In the genomic region with DNA sequence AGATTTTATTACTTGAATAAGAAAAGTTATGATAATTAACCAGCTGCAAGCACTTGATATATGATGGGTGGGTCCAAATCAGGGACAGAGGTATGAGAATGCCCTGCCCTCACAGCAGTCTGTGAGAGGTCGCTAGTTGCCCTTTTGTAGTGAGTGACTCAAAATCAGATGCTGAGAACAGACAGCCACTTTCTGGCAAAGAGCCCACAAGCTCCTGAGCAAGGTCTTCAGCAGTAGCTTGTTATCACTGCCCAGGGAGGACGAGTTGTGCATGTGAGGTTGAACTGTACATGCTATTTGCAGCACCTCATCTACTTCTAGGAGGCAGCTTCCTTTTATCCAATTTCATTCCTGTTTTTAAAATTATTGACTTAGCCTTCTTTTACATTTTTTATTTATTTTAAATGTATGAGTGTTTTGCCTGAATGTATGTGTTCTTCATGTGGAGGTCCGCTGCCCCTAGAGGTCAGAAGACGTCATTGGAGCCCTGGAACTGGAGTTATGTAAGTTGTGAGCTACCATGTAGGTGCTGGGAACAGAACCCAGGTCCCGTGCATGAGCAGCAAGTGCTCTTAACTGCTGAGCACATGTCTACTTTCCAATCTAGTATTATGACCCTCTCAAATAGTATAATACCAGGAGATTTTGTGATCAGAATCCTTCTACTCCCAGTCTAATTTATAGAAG, we compare ENCODE assay signal across 17 mouse cellular contexts.
DNase-seq lines count a peak whose midpoint lies in the region; ATAC-seq and TF ChIP-seq lines count a peak whose summit lies in the region.
"Had no signal": no experiment of that assay in that cellular context is flagged by ENCODE, and none has a peak within 500 bp of the region (broad histone marks: within the 10 kb centered on the region; RNA-seq: fewer than 3 reads in every experiment).

No protein-coding gene starts in this region.

- no peak for TF ChIP-seq EP300 in ES-Bruce4 (IDR thresholded peaks at IDR 0.05; ENCODE audit: insufficient read depth, low read depth, low read length)

- WGBS in hindbrain, postnatal 0 days: 79% methylated on average over 5 of the region's 5 CpGs
- WGBS in hindbrain, embryonic 10.5 days: 84% methylated on average over 5 of the region's 5 CpGs
- WGBS in kidney, embryonic 15.5 days: 82% methylated on average over 5 of the region's 5 CpGs

- no peak for TF ChIP-seq POLR2A in ES-Bruce4 (IDR thresholded peaks at IDR 0.05; ENCODE audit: insufficient read depth, low read length)

- ATAC-seq in hindbrain, postnatal 0 days: no peak
- ATAC-seq in kidney, embryonic 15.5 days (replicated peaks; ENCODE audit: low FRiP score): no peak
- ATAC-seq: liver, postnatal 0 days had no signal

- no peaks in the 10 kb centered on the region for H3K36me3 ChIP-seq in hindbrain, postnatal 0 days (ENCODE audit: insufficient read depth, low read length)
- H3K36me3 ChIP-seq in hindbrain, embryonic 10.5 days: no peaks in the 10 kb centered on the region
- H3K36me3 ChIP-seq in ES-Bruce4 (ENCODE audit: control insufficient read depth, insufficient read depth, low read length, poor library complexity, severe bottlenecking): no peaks in the 10 kb centered on the region
- H3K36me3 ChIP-seq in kidney, embryonic 15.5 days: no peaks in the 10 kb centered on the region
- H3K36me3 ChIP-seq: forebrain, embryonic 12.5 days; heart, embryonic 12.5 days; limb, embryonic 12.5 days had no signal

- H3K9me3 ChIP-seq in hindbrain, postnatal 0 days (ENCODE audit: low read length): no peaks in the 10 kb centered on the region
- no peaks in the 10 kb centered on the region for H3K9me3 ChIP-seq in hindbrain, embryonic 10.5 days
- H3K9me3 ChIP-seq in ES-Bruce4 (replicated peaks; ENCODE audit: control insufficient read depth, insufficient read depth, low read length, poor library complexity, severe bottlenecking): no peaks in the 10 kb centered on the region
- no peaks in the 10 kb centered on the region for H3K9me3 ChIP-seq in kidney, embryonic 15.5 days (replicated peaks)
- H3K9me3 ChIP-seq: forebrain, embryonic 12.5 days had no signal

- H3K27me3 ChIP-seq in hindbrain, postnatal 0 days (ENCODE audit: insufficient read depth, low read length): no peaks in the 10 kb centered on the region
- H3K27me3 ChIP-seq in hindbrain, embryonic 10.5 days (ENCODE audit: insufficient read depth, poor library complexity, severe bottlenecking): no peaks in the 10 kb centered on the region
- no peaks in the 10 kb centered on the region for H3K27me3 ChIP-seq in ES-Bruce4 (ENCODE audit: control insufficient read depth, insufficient read depth, low read length, poor library complexity, severe bottlenecking)
- H3K27me3 ChIP-seq in kidney, embryonic 15.5 days: no peaks in the 10 kb centered on the region
- H3K27me3 ChIP-seq: forebrain, embryonic 12.5 days; heart, embryonic 12.5 days; limb, embryonic 12.5 days; megakaryocyte, embryonic 14.5 days had no signal

- DNase-seq in hindbrain, postnatal 0 days (ENCODE audit: low spot score): no peak
- DNase-seq in hindbrain, embryonic 10.5 days (ENCODE audit: low spot score): no peak
- DNase-seq in 3134 (ENCODE audit: extremely low read depth, insufficient read length, low spot score): peak; percentile 4
- peak; percentile 70 for DNase-seq in adrenal gland, adult 8-10 months
- DNase-seq in frontal cortex, postnatal 25 days (ENCODE audit: low spot score in 2 of 2): no peak
- DNase-seq in c-Kit-positive CD71-positive TER-119-positive erythroid progenitor cells, embryonic 14.5 days (ENCODE audit: low spot score): no peak
- DNase-seq: kidney, adult 11 months; kidney, postnatal 36 days; layer of hippocampus, postnatal 36 days; liver, postnatal 0 days; right cerebral cortex, postnatal 25 days had no signal

- no peaks in the 10 kb centered on the region for H3K4me1 ChIP-seq in hindbrain, postnatal 0 days (ENCODE audit: insufficient read depth, low read length)
- no peaks in the 10 kb centered on the region for H3K4me1 ChIP-seq in hindbrain, embryonic 10.5 days (replicated peaks)
- H3K4me1 ChIP-seq in ES-Bruce4 (ENCODE audit: control insufficient read depth, insufficient read depth, low read length): no peaks in the 10 kb centered on the region
- H3K4me1 ChIP-seq in kidney, embryonic 15.5 days: no peaks in the 10 kb centered on the region
- H3K4me1 ChIP-seq: heart, embryonic 12.5 days; megakaryocyte, embryonic 14.5 days had no signal

- no peak overlapping the region for H3K4me2 ChIP-seq in hindbrain, postnatal 0 days (ENCODE audit: low read depth, low read length)
- H3K4me2 ChIP-seq in kidney, embryonic 15.5 days: no peak overlapping the region
- H3K4me2 ChIP-seq: forebrain, embryonic 12.5 days; heart, embryonic 12.5 days; limb, embryonic 12.5 days had no signal

- TF ChIP-seq CTCF in hindbrain, postnatal 0 days (IDR thresholded peaks at IDR 0.05; ENCODE audit: low read depth): peak; percentile 19; the same call in 1 of the 2 replicates
- TF ChIP-seq CTCF in ES-Bruce4 (IDR thresholded peaks at IDR 0.05; ENCODE audit: low read depth, low read length): peak; percentile 3

- H3K27ac ChIP-seq in hindbrain, postnatal 0 days: no peak overlapping the region
- H3K27ac ChIP-seq in hindbrain, embryonic 10.5 days: no peak overlapping the region
- no peak overlapping the region for H3K27ac ChIP-seq in ES-Bruce4 (ENCODE audit: insufficient read depth, low read length)
- no peak overlapping the region for H3K27ac ChIP-seq in kidney, embryonic 15.5 days
- H3K27ac ChIP-seq: forebrain, embryonic 12.5 days; limb, embryonic 12.5 days had no signal

- no peak overlapping the region for H3K9ac ChIP-seq in hindbrain, postnatal 0 days (replicated peaks; ENCODE audit: low read length)
- no peak overlapping the region for H3K9ac ChIP-seq in ES-Bruce4 (ENCODE audit: low read depth, poor library complexity, severe bottlenecking)
- no peak overlapping the region for H3K9ac ChIP-seq in kidney, embryonic 15.5 days
- H3K9ac ChIP-seq: forebrain, embryonic 12.5 days; heart, embryonic 12.5 days; limb, embryonic 12.5 days; liver, postnatal 0 days had no signal

- no peak overlapping the region for H3K4me3 ChIP-seq in hindbrain, postnatal 0 days (ENCODE audit: low read length)
- no peak overlapping the region for H3K4me3 ChIP-seq in hindbrain, embryonic 10.5 days
- no peak overlapping the region for H3K4me3 ChIP-seq in ES-Bruce4 (ENCODE audit: low read depth, low read length)
- H3K4me3 ChIP-seq in kidney, embryonic 15.5 days (replicated peaks): no peak overlapping the region
- H3K4me3 ChIP-seq: forebrain, embryonic 12.5 days; heart, embryonic 12.5 days; limb, embryonic 12.5 days; megakaryocyte, embryonic 14.5 days had no signal

Comparison
In these comparisons a context has a peak if more than half of its experiments do, and no peak if none do; other contexts are left out.
1. DNase-seq: peak in 3134 (single experiment) and adrenal gland, adult 8-10 months (single experiment); none in hindbrain, postnatal 0 days (single experiment), hindbrain, embryonic 10.5 days (single experiment), frontal cortex, postnatal 25 days (0 of 2) and c-Kit-positive CD71-positive TER-119-positive erythroid progenitor cells, embryonic 14.5 days (single experiment).